Mouse (Mus musculus) thymus, postnatal 25 days (tissue): ENCODE measurements around the gene Map2k6.

Source experiments
- DNase-seq: peaks from one replicate; pipeline ENCODE4 v3.0.0; 2022

Map2k6 gene

DNA sequence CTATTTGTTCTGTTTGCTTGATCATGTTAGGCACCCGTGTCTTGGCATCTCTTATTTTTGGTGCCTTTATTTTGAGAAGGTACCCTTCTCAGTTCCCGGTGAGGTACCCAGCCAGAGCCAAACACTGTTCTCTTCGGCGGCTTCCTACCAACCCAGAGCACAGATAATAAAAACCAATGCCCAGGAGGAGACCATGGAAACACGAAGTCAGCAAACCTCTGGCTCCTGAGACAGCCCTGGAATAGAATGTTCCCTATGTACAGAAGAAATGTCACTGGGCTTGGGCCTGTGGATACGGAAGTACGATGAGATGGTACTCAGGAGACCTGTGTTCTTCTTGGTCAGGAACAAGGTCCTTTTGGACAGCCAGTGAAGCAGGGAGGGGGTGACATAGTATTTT, 89.4 kb downstream of the Map2k6 start:
- DNase-seq, result no peak

DNA sequence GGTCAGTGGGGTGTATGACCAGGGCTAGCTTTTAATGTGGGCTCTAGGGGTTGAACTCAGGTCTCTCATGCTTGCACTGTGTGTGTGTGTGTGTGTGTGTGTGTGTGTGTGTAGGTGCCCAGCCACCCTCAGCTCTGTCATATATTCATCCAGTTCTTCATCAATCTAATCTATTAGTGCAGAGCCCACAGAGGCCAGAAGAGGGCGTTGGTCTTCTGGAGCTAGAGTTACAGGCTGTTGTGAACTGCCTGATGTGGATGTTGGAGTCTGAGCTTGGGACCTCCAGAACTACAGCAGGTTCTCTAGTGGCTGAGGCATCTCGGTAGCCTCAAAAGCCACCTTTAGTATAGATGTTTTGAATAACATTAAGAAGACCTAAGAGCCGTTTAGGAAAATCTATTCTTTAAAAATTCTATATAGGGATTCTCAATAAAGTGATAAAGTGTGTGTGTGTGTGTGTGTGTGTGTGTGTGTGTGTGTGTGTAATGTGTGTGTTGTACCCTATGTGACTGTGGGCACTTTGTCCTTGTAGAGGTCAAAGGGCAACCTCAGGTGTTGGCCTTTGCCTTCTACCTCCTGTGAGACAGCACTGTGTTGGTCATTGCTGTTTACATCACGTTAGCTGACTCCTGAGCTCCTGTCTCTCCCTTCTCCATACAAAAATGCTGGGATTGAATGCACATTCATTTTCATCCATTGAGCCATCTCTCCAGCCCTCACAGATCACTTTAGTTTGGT, 96.6 kb downstream of the Map2k6 start:
- DNase-seq, result no peak

DNA sequence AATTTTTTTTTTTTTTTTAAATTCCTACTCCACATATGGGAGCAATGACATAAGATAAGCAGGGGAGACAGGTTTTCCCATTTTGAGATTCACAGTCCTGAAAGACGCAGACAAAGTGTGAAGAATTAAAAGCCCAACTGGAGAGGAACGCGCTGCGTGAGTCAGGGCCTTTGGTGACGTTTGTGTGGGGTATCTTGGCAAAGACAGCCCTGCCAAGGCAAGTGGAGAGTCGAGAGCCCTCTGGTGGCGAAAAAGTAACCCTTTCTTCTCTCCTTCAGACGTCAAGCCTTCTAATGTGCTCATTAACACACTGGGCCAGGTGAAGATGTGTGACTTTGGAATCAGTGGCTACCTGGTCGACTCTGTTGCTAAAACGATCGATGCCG, 97.1 kb downstream of the Map2k6 start:
- peak; percentile 27 for DNase-seq

DNA sequence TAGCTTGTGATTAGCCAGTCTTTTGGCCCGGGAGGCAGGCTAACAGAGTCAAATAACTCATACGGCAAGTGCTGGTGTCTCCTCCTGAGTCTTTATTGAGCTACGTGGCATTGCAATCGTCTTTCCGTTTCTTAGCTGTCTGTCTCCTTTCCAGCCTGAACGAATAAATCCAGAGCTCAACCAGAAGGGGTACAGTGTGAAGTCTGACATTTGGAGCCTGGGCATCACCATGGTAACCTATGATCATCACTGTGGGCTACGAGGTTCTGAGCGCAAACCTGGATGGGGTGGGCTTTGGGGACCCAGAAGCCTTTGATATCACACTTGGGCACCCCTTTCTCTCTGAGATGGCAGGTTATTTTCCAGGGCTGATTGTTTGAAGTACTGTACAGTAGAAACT, 98.8 kb downstream of the Map2k6 start:
- no peak for DNase-seq

DNA sequence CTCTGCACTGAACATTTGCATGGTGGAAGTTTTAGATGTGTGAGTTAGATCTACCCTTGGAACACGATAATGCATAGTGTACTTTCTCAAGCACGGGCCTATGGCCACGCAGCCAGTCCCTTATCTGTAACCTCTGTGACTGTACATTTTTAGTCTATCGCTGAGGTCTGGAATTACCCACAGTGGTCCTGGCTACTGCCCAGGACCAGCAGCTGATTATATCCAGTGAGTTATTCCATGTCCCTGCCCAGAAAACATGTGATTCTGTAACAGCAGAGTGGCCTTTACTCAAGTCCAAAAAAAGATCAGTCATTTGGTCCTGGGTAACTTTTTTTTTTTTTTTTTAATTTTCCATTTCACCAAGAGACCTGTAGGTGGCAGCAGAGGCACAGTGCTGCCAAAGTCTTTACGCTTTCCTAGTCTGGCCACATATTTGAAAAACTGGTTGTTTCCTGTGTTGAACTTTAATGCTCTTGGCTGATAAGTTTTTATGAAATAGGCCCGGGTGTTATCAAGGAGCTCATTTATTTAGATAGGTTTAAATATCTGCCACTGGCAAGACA, 99.8 kb downstream of the Map2k6 start:
- DNase-seq, result peak; percentile 4

DNA sequence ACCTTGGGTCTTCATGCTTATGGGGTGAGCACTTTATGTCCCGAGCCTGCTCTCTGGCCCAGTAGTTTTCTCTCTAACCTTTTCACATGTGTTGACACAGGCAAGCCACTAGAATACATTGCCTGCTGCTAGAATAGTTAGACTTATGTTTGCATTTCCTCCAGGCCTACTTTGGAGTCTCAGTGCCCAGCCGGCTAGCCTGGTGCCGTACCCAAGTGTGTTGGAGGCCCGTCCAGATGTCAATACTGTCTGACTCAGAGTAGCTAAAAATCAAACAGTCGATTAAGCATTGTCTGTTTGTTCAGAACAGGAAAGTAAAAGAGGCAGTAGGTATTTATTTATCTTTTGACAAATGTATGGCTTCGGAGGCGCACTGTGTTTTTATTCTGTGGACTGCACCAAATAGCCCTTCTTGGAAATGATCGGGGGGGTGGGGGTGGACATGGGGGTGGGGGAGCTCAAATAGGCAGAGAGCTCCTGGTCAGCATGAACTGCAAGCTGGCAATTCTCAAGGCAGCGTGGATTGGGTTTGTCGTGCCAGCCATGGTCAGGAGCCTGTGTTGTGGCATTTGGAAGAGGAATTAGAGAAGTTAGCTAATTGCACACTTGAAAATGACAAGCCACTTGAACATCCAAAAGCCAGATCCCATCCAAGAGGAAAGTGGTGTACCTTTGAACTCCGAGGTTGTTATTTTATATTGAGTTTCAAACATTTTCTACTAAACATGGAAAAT, 104.2 kb downstream of the Map2k6 start:
- no peak for DNase-seq

DNA sequence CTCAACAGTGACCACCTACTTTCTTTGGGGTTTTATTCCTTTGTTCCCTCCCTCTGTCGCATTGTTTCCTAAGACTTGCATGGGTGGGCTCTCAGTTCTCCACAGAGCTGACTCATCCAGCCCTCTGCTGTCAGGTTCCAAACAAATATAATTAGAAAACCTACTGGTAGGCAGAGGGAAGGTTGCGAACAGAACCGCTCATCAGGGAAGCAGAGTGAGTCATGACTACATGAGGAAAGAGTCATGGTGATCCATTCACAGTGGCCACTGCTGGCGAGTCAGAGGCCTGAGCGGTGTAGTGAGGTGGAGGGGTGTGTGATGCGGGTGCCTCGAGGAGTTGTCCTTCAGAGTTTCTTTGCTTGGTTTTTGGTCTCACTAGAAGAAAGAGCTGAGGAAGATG, 112.5 kb downstream of the Map2k6 start:
- DNase-seq, result no peak

DNA sequence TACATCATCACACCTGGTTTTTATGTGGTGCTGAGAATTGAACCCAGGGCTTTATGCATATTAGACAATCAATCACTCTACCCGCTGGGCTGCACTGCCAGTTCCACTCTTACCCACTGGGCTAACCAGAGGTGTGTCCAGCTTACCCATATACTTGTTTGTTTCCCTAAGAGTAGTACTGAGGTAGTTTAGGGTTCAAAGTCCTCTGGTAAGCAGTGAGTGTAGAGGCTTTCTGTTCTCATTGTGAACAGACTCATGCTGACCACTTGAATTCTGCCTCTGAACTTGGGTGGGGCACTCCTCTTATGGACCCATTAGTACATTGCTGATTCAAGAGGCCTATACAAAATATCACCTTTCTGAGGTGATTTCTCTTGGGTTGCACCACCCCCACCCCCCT, 119.7 kb downstream of the Map2k6 start:
- DNase-seq, result no peak

DNA sequence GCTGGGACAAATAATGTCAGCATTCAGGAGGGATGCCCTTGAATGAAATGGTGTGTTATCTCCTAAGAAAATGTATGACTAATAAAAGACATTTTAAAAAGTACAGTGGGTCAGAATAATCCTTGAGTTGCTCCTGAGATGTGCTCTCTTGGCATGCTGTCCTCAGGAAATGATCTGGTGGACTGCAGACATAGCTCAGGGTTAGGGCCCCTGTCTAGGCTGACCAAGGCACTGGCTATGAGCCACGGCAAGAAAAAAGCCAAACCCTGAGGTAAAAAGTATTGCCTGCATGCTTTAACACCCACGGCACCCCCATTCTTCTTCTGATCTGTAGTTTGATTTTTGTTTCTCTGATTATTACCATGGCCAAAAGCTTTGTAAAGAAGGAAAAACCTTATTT, 124.0 kb downstream of the Map2k6 start:
- DNase-seq, result no peak

DNA sequence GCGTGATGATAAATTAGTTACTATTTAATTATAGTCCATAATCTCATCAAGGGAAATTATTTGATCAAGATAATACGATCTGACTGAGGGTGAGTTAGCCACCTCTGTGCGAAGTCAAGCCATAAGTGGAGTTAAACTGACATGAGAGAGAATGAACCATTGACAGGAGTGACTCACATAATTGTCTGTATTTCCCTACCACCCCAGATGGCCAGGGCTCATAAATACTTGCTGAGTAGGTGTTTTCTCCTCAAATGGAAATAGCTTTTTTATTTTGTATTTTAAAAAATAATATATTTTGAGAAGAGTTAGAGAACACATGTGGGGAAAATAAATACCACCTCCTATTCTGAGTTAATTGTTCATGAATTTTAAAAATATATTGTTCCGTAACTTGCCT, 127.2 kb downstream of the Map2k6 start:
- DNase-seq, result no peak

DNA sequence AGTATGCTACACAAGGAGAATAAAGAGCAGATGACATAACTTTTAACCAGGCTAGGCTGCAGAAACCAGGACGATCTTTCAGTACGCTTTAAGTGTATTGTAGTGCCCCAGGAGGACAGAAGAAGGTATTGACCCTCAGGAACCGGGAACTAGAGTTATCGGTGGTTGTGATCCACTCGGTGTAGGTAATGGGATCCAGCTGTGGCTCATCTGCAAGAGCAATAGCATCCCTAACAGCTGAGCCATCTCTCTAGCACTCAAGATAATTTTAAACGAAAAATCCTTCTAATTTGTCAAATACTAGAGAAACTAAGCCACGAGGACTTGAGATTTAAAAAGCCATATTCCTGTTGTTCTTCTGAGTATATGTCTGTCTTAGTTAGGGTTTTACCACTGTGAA, 132.2 kb downstream of the Map2k6 start:
- DNase-seq, result no peak

DNA sequence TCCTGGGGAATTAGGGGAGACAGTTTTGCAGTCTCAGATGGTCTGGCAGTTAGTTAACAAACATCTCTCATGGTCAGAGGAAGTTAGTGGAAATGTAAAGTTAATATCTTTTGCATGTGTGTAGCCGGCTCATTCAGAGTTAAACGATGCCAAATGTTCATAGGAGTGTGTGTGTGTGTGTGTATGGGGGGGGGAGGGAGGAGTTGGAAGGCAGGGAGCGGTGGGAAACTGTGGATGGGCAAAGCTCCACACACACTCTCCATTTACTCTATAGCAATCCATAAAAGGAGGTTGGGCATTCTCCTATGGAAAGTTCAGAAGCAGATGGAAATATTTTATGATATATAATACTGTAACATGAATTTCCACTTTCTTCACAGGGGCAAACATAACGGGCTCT, 135.9 kb downstream of the Map2k6 start:
- no peak for DNase-seq

DNA sequence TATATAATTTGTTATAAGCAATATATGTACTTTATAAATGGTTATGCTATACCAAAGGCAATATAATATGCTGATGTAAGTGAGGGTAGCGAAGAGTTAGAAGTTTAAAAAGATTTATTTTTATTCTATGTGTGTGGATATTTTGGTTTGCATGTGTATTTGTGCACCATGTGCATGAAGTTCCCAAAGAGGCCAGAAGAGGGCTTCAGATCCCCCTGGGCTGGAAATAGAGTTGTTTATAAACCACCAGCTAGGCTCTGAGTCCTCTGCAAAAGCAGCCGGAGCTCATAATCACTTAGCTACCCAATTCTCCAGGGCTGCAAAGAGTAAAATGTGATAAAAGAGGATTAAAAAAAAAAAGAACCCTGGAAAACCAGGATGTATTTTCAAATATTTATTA, 137.6 kb downstream of the Map2k6 start:
- no peak for DNase-seq

DNA sequence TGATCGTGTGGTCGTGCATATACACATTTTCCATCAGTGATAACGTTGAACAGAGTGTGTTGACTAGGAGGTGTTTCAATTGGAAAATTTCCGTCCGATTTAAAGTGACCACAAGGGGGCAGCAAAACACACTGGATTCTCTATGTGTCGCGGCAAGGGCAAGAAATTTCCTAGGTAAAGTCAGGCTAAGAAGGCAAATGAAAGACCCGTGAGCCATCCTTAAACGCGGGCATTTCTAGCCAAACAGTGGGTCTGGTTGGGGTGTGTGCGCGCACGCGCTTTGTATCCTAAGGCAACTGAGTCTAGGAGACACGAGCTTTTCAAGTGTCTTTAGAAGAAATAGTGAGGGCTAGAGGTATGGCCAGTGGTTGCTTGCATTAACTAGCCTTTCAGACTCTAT, 138.7 kb downstream of the Map2k6 start:
- peak; percentile 47 for DNase-seq

DNA sequence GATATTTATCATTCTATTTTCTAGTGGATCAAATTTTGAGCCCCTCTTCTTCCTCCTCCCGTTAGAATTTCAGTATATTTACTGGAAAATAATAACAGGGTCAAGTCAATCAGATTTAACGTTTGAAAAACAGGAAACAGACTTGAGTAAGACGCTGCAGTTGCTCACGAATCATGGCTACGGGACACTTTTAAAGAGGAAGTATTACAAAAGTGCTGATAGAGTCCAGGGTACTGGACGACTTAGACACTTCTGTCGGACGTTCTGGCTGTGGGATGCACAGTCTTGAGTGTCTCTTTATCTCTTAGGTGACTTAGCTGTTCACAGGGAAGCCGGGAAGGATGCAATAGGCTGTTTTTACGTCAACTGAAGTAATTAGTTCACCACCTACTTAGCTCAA, 139.3 kb downstream of the Map2k6 start:
- DNase-seq, result no peak

DNA sequence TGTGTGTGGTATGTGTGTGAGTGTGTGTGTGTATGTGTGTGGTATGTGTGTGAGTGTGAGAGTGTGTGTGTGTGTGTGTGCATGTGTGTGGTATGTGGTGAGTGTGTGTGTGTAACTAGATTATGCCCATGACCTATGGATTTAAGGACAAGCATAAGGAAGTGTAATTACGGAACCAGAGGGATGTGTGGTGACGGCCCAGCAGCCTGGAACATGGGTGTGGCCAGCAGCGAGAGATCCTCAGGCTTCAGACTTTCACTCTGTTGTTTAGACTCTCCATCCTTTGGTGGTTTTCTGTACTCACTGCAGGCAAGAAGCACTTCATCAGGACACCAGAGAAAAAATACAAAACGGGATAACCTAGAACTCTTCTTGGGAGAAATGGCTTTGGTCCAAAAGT, 143.0 kb downstream of the Map2k6 start:
- no peak for DNase-seq

DNA sequence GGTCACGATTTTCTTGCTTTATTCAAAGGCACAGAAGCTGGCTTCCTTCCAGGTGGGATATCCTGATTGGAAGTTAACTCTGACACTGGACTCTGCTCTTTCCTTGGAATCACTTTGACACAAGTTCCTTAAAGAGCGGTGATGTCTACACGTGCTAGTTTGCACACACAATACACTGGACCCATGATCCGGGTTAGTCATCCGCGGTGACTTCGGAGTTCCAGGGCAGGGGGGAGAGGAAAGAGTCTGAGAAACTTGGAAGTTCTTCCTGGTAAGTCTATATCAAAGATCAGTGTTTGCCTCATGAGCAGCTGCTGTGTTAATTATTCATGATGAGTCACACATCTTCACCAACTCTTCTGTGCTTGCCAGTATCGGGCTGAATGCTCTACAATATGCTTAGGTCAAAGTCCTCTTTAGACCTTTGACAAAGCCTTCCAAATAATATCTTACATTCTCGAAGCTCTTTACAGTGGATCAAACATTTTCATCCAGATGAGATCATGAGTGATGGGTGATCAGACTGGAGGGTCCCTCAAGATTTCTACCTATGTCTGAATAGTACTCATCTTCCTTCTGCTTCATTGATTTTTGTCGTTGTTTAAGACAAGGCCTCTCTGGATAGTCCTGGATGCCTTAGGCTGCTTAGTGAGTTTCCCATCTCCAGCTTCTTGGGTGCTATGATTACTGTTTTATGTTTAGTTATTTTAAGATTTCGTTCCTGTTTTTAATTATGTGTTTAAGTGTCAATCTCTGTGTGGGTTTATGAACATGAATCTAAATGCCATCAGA, 145.7 kb downstream of the Map2k6 start:
- no peak for DNase-seq

DNA sequence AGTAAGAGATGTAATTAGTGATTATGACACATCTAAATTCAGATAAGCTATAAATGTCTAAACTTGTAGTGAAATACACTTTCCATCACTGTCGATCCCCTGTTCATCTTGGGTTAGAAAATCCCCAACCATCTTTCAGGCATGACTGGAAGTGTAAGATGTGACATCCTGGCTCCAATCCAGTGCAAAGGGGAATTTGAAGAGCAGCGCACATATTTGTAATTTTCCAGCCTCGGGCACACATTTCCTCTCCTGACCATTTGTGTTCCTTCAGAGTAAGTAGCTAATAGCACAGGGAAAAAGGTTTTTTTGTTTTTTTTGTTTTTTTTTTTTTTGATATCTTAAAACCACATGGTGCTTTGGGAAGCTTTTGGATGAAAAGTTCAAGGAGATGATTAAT, 146.5 kb downstream of the Map2k6 start:
- no peak for DNase-seq

DNA sequence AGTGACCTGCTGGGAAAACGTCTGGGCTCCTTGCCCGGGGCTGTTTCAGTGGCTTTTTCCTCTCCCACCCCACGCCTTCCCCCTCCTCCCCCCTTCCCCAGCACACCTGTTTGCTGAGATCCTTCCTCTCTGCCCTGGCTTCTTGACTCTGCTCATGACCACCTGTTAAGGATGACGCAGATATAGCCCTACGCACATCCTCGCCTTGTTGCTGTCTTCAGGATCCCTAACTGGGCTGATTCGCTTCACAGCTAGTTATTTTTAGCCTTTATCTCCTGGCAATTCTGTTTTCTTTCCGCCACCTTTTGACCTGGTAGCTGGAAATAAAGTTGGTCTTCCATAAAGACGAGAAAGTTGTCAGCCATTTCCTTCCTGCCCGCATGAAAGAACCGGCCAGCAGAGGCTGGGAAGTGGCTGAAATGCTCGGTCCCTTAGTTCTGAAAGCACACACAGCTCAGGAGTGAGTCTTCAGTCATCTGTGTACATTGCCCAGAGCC, 152.6 kb downstream of the Map2k6 start:
- DNase-seq, result no peak

DNA sequence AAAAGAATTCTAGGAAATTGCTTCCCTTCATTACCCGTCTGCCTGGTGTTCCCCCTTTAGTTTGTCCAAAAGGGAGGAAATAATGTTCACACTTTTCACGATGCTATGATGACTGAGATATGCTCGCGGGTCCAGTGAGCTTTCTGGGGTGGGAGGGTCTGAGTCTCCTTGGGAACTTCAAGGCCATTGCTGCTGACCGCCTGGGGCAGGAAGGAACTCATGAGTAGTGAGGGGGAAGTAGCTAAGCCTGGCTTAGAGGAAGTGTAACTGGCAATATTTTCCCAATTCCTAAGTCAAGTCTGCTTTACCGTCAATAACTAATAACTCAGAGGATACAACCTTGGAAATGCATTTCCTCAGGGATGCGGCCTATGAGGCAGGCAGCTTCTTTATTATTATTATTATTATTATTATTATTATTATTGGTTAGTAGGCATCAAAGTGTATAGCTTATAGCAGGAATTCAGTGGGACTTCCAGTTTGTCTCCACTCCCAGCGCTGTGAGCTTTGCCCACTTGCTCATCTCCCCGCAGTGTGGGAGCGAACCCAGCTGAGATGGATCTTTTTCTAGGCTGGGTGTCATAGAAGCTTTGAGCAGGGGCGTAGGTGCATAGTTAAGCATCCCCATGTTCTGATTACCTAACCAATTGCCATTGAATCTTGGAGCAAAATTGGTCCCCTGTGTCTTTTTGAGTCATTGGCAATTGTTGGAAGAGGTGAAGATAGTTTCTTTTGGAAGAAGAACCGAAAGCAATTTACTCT, 163.6 kb downstream of the Map2k6 start:
- DNase-seq, result no peak

DNA sequence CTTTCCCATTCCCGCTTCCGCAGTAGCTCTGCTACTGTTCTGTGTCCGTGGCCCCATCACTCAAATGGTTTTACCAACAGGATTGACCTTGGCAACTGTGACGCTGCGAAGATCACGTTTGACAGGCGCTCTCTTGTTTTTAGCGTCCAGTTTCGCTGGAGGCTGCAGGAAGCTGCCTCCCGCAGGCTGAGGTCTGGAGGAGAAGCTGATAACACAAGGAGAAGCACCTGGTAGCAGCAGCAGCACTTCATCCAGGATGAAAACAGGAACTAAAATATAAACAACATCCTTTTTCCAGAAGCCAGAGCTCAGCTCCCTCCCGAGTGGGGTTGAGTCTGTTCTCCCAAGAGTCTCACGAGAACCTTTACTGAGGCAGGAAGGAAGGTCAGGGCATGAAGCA, 164.3 kb downstream of the Map2k6 start:
- DNase-seq, result no peak

DNA sequence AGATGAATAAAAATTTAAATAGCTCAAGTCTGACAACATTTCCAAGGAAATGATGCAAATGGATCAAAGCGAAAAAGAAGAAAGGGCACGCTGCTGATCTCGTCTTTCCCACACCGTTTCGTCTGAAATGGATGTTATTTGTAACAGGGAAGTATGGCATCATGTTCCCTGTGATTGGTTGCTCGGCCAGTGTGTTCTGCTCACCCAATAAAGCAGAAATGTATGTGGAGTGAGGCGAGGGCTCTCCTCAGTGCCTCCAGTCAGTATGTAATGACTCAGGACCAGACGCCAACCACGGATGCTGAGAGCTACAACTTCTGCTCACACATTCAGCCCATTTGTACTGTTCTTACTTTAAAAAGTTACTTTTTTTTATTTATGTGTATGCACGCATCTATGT, 164.9 kb downstream of the Map2k6 start:
- no peak for DNase-seq

DNA sequence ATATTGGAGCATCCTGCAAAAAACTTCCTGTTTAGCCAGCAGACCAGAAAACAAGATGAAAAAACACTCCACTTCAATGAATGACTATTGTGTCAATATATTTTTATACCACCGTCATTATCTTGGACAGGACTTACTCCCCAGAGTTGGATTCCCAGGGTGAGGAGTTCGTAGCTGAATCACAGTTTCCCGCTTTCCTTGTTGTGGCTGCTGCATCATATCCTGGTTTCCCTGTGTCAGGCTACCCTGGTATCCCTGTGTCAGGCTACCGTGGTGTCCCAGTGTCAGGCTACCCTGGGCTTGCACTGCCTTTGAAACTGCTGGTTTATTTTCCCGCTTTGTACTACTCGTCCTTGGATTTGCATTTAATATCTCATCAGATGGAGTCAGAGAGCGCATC, 167.4 kb downstream of the Map2k6 start:
- DNase-seq, result no peak
